Mouse (Mus musculus): ENCODE measurements around the gene Hcar1. TPM values are rescaled to one million over a fixed set of nuclear protein-coding genes. Genes with fewer than 3 reads are reported as not detected.

Gene Hcar1
- polyA plus RNA-seq, 1 experiment from 2014 or later, result 0.17 TPM

Other genes with a start within 250 kb of the Hcar1 start
- 72.0 and 72.7 TPM in 2 replicates for gene Clip1, start 195.4 kb downstream of the Hcar1 start, polyA plus RNA-seq (2016; fragmentation: Nextera tagmentation; extraction: Ambion mirVana)
- gene Zcchc8, start 158.9 kb downstream of the Hcar1 start, polyA plus RNA-seq (2016; fragmentation: Nextera tagmentation; extraction: Ambion mirVana), result 103 and 109 TPM in 2 replicates
- 166 and 179 TPM in 2 replicates for gene Rsrc2, start 130.6 kb downstream of the Hcar1 start, polyA plus RNA-seq (2016; fragmentation: Nextera tagmentation; extraction: Ambion mirVana)
- 49.4 and 51.8 TPM in 2 replicates for gene Kntc1, start 130.3 kb downstream of the Hcar1 start, polyA plus RNA-seq (2016; fragmentation: Nextera tagmentation; extraction: Ambion mirVana)
- not detected in 2 replicates for gene Hcar2, start 14.5 kb downstream of the Hcar1 start, polyA plus RNA-seq (2016; fragmentation: Nextera tagmentation; extraction: Ambion mirVana)
- 161 and 171 TPM in 2 replicates for gene Denr, start 27.2 kb upstream of the Hcar1 start, polyA plus RNA-seq (2016; fragmentation: Nextera tagmentation; extraction: Ambion mirVana)
- gene Gm43518, start 47.4 kb upstream of the Hcar1 start, polyA plus RNA-seq (2016; fragmentation: Nextera tagmentation; extraction: Ambion mirVana), result 1.4 and 3.4 TPM in 2 replicates
- 4.4 and 5.6 TPM in 2 replicates for gene Ccdc62, start 50.7 kb upstream of the Hcar1 start, polyA plus RNA-seq (2016; fragmentation: Nextera tagmentation; extraction: Ambion mirVana)
- gene Hip1r, start 93.6 kb upstream of the Hcar1 start, polyA plus RNA-seq (2016; fragmentation: Nextera tagmentation; extraction: Ambion mirVana), result 16.0 and 17.9 TPM in 2 replicates
- gene Vps37b, start 152.2 kb upstream of the Hcar1 start, polyA plus RNA-seq (2016; fragmentation: Nextera tagmentation; extraction: Ambion mirVana), result 70.5 and 73.4 TPM in 2 replicates
- gene Abcb9, start 215.8 kb upstream of the Hcar1 start, polyA plus RNA-seq (2016; fragmentation: Nextera tagmentation; extraction: Ambion mirVana), result 2.9 and 3.3 TPM in 2 replicates
- gene Ogfod2, start 232.3 kb upstream of the Hcar1 start, polyA plus RNA-seq (2016; fragmentation: Nextera tagmentation; extraction: Ambion mirVana), result 17.7 and 19.1 TPM in 2 replicates
- 92.7 and 97.1 TPM in 2 replicates for gene Arl6ip4, start 236.1 kb upstream of the Hcar1 start, polyA plus RNA-seq (2016; fragmentation: Nextera tagmentation; extraction: Ambion mirVana)

Measured in forebrain, embryonic 12.5 days (tissue).